Mouse (Mus musculus) heart, adult 18-20 months (tissue): ENCODE results near the gene Gm11541. TPM values are rescaled to one million over a fixed set of nuclear protein-coding genes. Genes with fewer than 3 reads are reported as not detected.

ENCODE experiments used
- DNase-seq, 2 experiments: peaks; one replicate each; pipeline ENCODE4 v3.0.0; 2021 to 2022; ENCODE audit warnings: mixed read lengths in 1 of 2
- long read RNA-seq, 2 experiments: library from polyadenylated mRNA; stranded (forward); transcript quantifications; one replicate each; pipeline ENCODE4 v2.0.0; 2021
- total RNA-seq, 2 experiments: library from RNA; stranded (reverse); gene quantifications; 2 replicates each; pipeline ENCODE4 v1.2.3; 2021

The Gm11541 gene
- not detected for total RNA-seq
- long read RNA-seq, experiment 1, result 0 reads
- long read RNA-seq, experiment 2, result 0 reads

GRCm38 (mm10) chr11:94704472-94704871, at the start of gene Gm11541:
Gene Gm11541 (minus strand): TSS chr11:94704499.
- DNase-seq, result no peak

DNA sequence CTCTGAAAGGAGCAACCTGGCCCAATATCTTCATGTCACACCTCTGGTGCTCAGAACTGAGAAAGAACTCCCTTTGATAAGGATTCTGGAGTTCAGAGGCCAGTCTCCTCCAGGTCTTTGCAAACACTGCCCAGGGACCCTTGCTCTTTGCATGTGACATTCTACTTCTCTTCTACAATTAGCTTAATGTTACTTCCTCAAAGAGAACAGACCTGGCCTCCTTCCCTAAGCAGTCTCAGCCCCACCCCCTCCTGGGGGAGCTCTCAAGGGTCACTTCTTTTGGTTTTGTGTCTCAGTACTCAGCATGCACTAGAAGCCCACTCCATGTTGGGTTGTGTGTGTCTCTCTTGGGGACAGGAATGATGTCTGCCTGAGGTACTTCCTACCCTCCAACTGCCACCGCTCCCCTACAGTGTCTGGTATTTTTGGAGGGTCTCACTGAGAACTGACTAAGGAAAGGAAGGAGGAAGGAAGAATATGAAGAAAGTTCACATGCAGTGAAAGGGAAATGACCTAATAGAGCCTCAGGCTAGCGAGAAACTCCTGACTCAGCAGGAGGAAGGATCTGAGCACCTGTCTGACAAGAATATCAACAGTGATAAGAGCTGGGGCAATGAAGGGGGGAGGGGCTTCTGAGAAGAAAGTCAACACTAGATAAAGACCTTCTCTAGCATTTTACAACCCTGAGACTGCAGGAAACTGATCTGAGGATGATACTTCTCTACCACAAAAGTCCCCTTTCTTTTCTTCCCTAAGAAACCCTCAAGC, 48.8 kb upstream of the Gm11541 start:
- no peak for DNase-seq

- no peak for DNase-seq
Measured at GRCm38 (mm10) chr11:94741732-94742272, 37.5 kb upstream of the Gm11541 start, which contains the start of gene Cdc34b. Gene Cdc34b (plus strand): TSS chr11:94741782.

DNA sequence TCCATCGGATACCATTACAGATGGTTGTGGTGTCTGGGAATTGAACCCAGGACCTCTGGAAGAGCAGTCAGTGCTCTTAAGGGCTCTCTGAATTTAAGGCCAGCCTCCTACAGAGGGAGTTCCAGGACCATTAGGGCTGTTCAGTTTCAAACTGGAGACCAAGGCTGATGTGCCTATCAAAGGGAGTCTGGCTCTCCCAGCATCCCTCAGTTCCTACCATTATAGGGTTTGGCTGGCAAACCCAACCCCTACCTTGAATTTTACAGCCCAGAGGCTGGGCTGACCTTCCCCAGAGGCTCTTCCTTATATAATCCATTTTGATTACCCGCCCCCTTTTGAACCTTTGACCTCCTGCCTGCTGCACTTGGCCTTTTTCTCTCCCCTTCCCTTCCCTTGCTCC, 31.4 kb upstream of the Gm11541 start:
- DNase-seq, result no peak

- DNase-seq, result peak in 1 of 2 experiments; percentile 14
Measured at GRCm38 (mm10) chr11:94732773-94733172, 28.5 kb upstream of the Gm11541 start.

DNA sequence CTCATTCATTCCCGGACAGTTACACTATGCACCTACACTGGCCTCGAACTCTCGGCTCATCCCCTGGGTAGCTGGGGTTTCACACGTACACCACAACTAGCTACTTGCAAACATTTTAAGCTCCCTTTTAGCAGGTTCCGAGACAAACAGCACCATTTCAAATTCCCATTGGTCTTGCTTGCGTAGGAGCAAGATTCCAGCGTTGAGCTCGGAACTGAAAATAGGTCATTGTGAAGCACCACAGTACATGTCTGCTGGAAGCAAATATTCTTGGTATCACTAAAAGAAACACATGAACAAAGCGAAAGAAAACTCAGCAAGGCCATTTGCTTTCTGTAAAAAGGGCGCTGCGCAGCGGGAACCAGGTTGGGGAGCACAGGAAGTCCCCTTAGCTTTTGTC, 26.9 kb upstream of the Gm11541 start:
- no peak for DNase-seq

GRCm38 (mm10) chr11:94730261-94730660, 26.0 kb upstream of the Gm11541 start:
- DNase-seq, result peak; percentile 53 to 87

DNA sequence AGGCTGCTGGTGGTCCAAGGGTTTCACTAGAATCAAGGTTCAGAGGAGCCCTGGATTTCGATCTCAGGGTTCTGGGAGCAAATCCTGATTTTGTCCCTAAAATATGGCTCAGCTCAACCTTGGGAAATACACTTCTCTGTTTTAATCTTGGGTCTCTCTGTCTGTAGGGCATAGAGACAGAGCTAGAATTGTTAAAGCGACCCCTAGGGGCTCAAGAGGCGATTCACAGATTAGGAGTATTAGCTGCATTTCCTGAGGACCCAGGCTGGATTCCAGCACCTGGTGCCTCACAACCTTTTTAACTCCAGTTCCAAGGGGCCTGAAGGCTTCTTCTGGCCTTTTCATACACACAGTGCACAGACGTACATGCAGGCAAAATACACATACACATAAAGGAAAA, 25.3 kb upstream of the Gm11541 start:
- no peak for DNase-seq

GRCm38 (mm10) chr11:94728545-94728944, 24.2 kb upstream of the Gm11541 start:
- DNase-seq, result no peak

DNA sequence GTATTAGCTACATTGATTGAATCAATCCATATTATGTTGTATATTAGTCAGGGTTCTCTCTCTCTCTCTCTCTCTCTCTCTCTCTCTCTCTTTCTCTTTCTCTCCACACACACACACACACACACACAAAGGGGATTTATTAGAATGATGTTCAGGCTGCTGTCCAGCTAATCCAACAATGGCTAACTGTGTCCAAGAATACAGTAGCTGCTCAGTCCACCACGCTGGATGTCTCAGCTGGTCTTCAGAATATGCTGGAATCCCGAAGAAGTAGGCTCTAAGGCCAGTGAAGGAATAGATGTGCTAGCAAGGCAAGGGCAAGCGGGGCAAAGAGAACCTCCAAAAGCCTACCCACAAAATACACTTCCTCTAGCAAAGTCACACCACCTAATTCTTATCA, 23.0 kb upstream of the Gm11541 start:
- DNase-seq, result no peak

DNA sequence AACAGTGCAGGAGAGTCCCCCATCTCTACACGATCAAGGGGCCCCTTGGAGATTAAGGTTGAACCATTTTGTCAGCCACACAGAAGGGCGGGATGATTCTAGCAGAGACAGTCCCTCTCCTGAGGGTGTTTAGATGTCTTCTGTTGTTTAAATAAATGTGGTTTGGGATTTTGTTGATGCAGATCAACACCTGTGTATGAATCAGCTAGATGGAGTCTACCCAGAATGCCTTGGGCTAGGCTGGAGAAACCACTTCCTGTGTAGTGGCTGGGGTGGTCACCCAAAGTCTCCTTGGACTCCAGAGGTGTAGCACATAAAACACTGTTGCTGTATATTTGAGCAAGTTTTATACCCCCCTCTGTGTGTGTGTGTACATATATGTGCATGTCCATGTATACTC, 14.9 kb upstream of the Gm11541 start:
- DNase-seq, result no peak

GRCm38 (mm10) chr11:94718113-94718909, 14.0 kb upstream of the Gm11541 start:
- no peak for DNase-seq

GRCm38 (mm10) chr11:94717239-94717638, 12.9 kb upstream of the Gm11541 start:
- DNase-seq, result peak in 1 of 2 experiments; percentile 11

GRCm38 (mm10) chr11:94716754-94717153, 12.5 kb upstream of the Gm11541 start:
- DNase-seq, result peak; percentile 45 to 58

DNA sequence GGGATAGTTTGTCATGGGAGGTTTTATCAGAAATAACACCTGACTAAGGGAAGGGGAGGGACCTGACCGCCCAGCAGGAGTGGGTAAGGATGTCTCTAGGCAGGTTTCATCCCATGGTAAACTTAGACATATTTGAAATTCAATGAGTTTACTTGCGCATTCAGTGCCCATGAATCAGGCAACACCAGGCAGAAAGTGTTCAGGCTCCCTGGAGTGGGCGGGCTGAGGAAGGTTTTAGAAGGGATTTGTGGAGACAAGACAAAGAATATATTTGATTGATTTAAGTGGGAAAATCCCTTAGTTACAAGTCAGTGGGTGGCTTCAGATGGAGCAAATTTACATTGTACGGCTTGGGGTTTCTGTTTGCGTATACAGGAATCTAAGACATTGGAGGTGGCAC, 11.3 kb upstream of the Gm11541 start:
- no peak for DNase-seq

DNA sequence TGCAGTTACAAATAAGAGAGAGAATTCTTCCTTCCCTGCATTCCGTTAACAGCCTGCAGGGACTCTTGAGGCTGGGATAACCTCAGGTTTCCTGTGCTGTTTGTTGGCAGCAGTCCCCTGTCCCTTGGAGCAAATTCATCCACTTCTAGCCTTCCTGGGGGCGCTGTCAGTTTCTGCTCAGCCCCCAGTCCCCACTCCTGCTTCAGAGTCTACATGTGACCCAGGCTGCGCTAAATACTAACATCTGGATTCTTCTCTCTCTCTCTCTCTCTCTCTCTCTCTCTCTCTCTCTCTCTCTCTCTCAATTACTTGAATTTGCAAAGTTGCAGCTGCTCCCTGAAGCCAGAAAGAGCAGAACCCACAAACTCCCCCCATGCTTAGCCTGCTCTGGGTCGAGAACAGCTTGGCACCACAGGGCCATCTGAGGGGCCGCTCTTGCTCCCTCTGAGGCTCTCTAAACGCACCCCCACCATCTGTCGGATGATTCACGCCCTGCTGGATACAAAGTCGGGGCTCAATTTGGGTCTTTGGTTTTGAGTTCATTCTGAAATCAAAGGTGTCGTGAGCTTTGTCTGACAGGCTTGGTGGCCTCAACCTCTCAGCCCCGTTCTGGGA, 9.1 kb upstream of the Gm11541 start:
- DNase-seq, result no peak

DNA sequence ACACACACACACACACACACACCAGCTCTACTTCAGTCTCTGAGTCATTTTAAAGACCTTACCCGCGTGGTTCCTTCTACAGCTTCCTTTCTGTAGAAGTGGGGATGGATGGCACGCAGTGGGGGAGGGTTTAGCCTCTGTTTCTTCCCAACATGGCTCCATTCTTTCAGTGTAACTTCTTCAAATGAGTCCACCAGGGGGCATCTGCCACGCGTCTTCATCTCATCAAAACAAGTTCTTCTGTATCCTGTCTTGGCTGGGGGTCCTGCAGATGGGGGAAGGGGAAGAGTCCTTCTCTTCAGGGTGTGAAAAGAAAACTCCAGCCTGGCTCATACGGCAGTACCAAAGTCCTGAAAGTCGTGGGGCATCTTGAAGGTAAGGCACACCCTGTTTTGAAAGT, 279 bp downstream of the Gm11541 start:
- no peak for DNase-seq

DNA sequence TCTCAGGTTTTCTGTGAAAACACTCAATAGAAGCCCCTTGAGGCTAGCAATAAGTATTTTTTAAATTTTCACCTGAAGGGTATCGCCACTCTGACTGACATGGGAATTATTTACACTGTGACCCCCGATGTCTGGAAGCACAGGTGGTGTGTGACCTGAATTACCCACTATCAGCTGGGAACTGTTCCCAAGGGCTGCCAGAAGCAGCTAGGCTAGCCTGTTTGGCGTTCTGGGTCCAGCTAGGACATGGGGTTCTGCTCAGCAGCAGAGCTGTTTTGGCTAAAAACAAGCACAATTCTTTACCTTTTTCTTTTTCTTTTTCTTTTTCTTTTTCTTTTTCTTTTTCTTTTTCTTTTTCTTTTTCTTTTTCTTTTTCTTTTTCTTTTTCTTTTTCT, 2.1 kb downstream of the Gm11541 start:
- DNase-seq, result no peak

- DNase-seq, result no peak
Measured at GRCm38 (mm10) chr11:94701401-94702215, 2.7 kb downstream of the Gm11541 start.

- no peak for DNase-seq
Measured at GRCm38 (mm10) chr11:94699399-94699798, 4.9 kb downstream of the Gm11541 start.

DNA sequence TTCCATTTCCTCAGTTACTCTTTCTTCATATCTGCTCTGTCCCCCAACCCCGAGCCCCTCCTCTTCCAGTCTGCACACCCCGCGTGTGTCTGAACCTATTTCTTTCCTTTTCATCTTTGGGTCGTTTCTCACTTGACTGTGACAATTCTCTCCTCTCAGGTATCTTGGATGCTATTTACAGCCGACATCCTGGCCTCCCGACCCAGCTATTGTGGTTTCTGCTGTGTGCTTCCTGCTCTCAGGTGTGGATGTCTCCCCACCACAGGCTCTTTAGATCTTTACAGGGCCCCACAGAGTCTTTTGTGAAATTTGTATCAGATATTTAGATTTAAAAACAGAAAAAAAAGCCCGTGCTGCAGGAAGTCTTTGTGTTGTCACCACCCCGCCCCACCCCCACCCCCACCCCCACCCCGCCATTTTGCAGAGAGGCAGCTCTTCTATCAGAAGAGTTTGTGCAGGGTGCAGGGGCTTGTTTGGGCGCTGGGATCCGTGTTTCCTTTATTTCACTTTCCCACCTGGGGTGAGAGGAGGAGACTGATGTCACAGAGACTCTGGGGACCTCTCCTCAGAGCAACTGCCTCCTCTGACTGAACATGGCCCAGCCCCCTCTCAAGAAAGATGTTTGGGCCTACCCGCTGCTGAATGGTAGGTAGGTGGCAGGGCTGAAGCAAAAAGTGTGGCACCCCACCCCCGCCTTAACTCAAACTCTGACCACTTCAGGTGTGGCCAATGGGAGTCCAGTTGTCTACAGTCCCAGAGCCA, 6.4 kb downstream of the Gm11541 start:
- no peak for DNase-seq
